Mouse (Mus musculus) ES-CJ7 (cell line): ENCODE results near the gene Adgrl4.

Source experiments
- DNase-seq: peaks from one replicate; pipeline ENCODE4 v3.0.0; 2011; ENCODE audit warnings: low read depth, low spot score

Adgrl4 gene

DNA sequence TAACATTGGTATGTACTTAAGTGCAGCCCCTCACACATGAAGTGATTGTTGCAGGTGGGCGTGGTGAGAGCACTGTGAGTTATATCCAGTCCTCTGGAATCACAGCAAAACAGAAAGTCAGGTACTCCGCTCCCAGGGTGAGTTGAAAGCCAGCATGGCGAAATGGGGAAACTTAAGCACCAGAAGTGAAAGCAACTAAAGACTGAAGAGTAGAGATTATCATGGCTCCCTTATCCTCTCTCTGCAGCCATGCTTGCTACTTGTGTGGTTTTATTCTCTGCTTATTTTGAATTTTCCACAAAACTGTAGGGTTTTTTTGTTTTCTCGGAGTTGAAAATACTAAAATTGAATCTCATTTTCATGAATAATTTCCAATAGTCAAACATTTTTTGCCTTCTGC, 51.2 kb downstream of the Adgrl4 start:
- DNase-seq, result no peak

DNA sequence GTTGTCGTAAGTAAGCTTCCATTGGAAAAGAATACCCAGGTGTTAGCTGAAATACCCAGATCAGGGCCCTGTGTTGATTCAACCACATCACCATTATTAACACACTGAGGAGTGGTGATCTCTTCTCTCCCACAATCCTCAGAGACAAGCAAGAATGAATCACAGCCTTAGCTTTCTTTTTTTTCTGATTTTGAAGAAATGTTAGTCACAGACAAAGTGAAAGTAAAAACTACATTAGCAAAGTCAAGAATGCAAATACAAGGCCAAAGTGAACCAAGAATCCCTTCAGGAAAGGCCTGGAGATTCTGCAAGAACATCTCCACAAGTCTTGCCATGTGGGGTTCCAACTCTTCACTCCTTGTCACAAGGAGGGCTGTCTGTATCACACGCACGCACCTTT, 67.9 kb downstream of the Adgrl4 start:
- no peak for DNase-seq

DNA sequence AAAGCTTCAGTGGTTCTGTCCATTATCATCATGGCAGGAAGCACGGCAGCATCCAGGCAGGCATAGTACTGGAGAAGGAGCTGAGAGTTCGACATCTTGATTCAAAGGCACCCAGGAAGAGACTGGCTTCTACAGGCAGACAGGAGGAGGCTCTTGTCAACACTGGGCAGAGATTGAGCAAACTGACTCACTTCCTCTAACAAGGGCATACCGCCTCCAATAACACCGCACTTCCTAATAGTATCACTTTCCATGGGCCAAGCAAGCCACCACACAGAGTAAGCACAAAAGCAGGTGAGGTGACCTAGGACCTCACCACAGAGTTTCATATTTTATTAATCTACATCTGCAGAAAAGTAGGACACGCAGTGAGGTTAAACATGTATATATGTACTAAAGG, 73.5 kb downstream of the Adgrl4 start:
- DNase-seq, result no peak

DNA sequence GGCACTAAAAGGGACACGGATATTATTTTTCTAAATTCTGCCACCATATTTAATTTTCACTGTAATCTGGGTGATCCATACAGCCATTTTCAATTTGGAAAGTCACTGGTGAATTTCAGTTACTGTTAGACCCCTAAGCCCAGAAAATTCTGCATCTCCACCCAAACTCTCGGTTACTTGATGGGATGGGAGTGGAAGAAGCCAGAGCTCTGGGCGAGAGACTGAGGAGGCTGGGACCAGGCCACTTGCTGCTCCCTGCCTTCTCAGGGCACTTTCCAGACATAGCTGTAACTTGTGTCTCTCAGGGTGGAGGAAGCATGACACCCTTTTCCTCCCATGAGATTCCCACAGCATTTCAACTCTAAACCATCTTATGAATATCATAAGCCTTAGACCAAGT, 109.5 kb downstream of the Adgrl4 start:
- DNase-seq, result no peak

DNA sequence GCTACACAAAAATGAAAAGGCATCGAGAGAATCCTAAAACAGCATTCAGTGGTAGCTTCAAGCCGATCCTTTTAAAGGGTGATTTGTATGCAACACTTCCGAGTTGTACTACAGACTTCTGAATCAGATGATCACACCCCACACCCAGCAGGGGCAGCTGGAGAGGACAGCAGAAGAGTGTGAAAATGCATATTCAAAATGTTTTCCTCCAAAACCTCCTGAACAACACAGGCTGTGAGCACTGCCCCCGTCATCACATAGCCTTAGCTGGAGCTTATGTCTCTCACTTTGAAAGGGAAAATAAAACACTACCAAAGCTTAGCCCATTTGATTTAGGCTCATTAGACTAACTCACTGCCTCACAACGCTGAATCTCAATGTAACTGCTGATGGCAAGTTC, 113.3 kb downstream of the Adgrl4 start:
- DNase-seq, result no peak

DNA sequence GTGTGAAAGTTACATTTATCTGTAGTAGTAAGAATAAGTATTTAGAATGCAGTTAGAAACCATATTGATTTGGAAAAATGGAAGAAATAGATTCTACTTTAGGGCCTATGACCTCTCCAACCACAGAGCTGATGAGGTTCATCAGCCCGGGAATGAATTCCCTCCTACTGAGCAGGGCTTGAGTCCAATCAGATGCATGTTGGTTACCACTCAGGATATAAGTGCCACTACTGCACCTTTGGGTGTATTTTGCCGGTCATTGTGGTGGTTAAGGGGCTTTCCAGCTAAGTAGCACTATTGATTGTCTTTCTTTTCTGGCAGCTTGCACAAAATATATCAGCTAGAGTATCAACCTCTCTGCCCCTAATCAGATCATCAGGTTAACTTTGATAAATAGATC, 118.9 kb downstream of the Adgrl4 start:
- no peak for DNase-seq

DNA sequence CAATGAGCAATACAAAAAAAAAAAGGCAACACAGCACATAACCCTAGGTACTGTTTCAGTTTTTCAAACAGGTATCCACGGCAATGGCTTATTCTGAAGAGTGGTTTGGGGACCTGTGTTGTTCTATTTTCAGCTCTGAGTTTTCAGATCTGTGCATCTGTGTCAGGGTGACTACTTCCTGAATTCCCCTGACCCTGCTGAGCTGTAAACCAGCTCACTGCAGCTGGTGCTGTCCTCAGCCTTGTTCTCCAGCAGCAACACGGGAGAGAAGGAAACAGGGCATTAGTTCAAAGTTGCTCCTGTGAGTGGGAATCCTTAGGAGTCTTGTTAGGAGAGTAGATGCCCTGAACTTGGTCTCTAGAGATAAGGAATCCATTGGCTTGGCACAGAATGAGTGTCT, 119.4 kb downstream of the Adgrl4 start:
- DNase-seq, result no peak

DNA sequence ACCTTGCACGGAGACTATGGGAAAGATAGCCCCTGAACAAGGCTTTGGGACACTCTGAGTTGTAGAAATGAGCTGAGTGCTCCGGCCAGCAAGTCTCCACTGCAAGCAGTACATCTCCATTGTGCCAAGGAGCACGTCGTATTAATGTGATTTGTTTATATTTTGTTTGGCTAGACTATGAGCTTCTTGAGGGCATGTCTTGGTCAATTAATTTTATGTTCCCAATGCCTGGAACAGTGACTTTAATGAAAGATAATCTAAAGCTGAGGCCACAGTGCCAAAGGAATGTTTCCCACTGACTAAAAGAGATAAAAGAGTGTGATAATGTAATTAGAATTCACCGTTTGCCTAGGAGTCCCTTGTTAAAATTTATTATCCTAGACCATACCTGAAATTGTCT, 119.9 kb downstream of the Adgrl4 start:
- no peak for DNase-seq

DNA sequence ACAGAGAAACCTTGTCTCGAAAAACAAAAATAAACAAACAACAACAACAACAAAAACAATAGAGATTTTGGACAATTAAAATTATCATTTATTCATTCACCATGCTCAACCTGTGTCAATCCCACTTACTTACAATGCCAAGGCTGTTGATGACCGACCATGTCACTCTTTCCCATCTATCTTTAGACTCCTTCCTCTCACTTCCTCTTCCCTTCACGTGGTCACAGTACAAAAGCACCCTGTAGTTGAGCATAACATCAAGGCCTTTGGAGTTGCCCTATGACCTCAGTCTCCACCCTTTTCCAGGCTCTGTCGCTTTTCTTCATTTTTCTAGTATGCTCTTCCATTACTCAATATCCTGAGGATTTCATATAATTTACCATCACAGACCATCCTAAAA, 120.7 kb downstream of the Adgrl4 start:
- no peak for DNase-seq

DNA sequence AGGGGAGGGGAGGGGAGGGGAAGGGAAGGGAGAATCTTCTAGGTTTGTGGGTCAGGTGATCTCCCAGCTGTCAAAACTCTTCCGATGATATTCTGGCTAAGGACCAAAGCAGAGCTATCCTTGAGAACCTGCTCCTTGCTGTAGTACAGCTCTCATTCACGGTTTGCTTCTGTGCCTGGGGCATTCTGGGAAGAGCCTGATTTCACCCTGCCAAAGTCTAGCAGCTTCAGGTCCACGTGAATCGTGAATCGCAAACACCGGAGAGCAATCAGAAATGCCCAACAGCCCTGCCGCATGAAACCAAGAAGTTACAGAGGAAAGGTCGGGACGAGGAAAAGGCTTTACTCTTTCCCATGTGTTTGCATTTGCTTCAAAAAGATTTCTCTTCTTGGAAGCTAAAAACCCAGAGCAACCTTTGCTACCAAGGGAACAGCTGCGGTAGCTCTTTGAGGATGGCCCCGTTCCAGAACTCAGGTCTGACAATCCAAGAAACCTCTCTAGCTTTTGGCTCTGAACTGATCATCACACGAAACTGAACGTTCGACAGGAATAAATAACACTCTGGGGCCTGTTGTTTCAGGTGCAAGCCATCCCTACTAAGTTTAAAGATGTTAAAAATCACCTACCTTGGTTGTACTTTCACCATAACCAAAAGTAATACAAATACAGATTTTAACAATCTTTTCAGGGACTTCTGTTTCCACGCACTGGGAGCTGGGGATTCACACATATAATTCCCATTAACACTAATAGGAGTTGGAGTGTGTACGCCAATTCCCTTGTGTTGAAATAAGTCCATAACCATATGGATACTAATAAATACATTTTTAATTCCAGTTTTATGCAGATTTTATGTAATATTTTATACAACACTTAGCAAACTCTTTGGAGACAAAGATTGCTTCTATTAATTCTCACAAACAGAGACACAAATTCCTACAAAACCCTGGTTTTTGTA, 128.3 kb downstream of the Adgrl4 start:
- no peak for DNase-seq

DNA sequence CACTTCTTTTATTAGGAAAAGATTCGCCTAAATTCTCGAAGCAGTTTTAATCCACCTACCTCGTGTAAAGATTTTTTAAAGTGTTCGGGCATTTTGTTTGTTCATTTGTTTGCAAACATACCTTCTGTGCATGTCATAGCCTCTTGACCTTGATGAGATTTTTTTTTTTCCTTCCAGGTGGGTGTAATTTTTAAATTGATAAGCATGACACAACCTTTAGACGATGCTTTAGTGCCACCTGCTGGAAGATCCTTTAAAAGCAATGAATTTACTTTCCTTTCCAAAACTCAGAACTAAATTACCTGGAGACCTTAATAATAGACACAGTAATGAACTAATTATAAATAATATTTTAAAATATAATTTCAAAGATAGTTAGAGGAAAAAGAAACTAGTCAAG, 128.9 kb downstream of the Adgrl4 start:
- no peak for DNase-seq

DNA sequence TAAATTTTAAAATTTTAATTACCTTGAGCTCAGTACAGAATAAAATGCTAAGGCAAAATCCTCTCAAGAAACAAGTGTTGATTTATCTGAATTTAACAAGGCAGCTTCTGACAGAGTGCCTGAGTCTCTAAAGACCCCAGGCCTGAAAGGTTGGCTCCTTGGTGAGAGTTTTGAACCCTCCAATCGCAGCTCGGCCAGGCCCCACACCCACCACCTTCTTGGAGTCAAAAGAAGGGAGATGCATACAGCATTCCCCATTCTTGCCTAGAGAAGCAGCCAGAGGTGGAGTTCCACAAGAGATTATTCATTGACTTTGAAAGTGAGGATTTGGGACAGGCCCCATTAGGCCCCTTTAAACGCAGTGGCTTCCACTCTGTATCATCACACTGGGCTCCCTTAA, 129.9 kb downstream of the Adgrl4 start:
- DNase-seq, result no peak

DNA sequence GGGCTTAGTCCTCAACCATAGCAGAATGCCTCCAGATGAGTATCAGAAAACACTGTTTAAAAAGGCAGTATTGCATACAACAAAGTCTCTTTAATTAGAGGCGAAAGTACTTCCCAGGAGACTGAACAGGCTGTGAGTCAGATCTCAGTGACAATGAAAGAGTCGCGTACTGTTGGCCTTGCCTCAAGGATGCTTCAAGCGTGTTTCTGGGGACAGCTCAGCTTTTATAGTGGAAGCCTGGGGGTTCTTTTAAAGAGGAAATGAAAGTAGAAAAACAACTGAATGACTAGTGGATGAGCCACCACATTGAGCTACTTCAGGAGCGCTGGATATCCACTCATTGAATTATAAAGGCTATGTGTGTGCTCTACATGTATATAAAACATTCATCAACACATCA, 134.4 kb downstream of the Adgrl4 start:
- DNase-seq, result no peak

DNA sequence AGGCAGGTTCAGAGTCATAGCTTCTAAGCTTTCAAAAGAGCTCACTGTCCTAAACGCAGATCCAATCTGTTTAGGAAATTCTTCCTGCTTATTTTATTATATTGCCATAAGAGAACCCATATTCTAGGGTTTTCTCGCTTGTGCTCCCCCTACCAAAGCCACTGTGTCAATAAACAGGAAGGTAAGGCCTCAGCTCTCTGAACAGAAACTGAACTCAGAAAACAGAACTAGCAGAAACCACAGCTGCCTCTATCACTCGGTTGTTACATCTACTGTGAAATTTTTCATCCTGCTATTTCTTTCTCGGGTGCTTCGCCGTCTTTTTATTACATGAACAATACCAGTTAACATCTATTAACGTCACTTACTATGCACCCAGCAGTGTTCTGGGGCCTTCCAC, 137.6 kb downstream of the Adgrl4 start:
- no peak for DNase-seq

DNA sequence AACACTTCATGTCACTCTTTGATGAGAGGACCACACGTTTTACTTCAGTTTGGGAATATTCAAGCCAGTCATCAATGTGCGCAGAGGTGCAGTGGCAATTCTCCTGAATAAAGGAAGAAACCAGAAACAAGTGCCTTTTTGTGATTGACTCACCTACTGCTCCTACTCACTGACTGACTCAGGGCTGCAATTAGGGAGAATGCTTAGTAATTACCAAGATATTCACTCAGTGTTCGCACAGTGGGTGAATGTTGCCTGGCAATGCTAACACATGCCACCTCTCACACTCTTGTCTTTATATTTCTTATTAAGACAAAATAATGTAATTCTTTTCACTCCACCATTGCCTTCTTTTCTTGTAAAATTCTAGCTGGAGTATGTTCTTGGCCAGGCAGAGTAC, 138.5 kb downstream of the Adgrl4 start:
- DNase-seq, result no peak

DNA sequence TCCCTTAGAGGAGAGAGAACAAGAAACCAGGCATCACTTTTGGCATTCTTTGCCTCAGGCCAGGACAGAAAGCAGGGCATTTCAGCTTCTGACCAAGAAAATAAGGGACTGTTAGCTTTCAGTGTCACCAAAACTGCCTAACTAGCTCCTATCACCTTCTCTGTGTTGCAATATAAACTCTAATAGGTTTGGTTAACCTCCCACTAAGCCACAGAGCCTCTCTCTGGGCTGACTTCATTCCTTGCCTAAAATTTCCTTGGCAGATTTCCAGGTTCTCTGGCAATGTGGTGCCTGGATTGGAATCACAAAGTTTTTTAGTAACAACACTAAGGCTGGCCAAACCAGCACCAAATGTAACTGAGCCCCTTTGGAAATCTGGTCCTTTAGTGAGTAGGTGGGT, 154.2 kb downstream of the Adgrl4 start:
- DNase-seq, result no peak
